Mouse (Mus musculus) Patski (cell line): ENCODE results near the gene Emilin1. TPM values are rescaled to one million over a fixed set of nuclear protein-coding genes. Genes with fewer than 3 reads are reported as not detected.

ENCODE experiments used
- ATAC-seq: fragments of 100-300 bp; one replicate; pipeline ENCODE4 v1.8.0; 2021
- CTCF ChIA-PET: fragments of 350-600 bp; sonication (Branson Sonifier 250); formaldehyde crosslinking; loops from one replicate; lab custom pipeline; 2022; ENCODE audit warnings: inconsistent platforms; lab: Charles Lee
- POLR2A ChIA-PET: fragments of 350-600 bp; sonication (Branson Sonifier 250); formaldehyde crosslinking; loops from one replicate; lab custom pipeline; 2022; ENCODE audit warnings: antibody characterized with exemption, inconsistent platforms; lab: Charles Lee
- DNase-seq: peaks from one replicate; pipeline ENCODE4 v3.0.0-alpha.2; 2011; ENCODE audit warnings: low read depth, low spot score
- H3K27me3 ChIP-seq: fragments of 371-371 bp; one replicate; pipeline ENCODE4 v1.5.1; 2021
- CTCF ChIP-seq: fragments of 100-300 bp; IDR thresholded peaks from one replicate; pipeline ENCODE4 v1.5.1; 2021
- in situ Hi-C: fragments of 300-500 bp; cut with MboI; formaldehyde crosslinking; loops from 3 replicates; pipeline ENCODE4 v1.11.1; 2018; ENCODE audit warnings: low pct_unique_long_range_greater_than_20kb, mixed read lengths
- polyA plus RNA-seq: library from polyadenylated mRNA; unstranded; gene quantifications from one replicate; pipeline ENCODE4 v1.2.3, GENCODE M21; 2021

Gene Emilin1
- polyA plus RNA-seq = 0.30 TPM

DNA sequence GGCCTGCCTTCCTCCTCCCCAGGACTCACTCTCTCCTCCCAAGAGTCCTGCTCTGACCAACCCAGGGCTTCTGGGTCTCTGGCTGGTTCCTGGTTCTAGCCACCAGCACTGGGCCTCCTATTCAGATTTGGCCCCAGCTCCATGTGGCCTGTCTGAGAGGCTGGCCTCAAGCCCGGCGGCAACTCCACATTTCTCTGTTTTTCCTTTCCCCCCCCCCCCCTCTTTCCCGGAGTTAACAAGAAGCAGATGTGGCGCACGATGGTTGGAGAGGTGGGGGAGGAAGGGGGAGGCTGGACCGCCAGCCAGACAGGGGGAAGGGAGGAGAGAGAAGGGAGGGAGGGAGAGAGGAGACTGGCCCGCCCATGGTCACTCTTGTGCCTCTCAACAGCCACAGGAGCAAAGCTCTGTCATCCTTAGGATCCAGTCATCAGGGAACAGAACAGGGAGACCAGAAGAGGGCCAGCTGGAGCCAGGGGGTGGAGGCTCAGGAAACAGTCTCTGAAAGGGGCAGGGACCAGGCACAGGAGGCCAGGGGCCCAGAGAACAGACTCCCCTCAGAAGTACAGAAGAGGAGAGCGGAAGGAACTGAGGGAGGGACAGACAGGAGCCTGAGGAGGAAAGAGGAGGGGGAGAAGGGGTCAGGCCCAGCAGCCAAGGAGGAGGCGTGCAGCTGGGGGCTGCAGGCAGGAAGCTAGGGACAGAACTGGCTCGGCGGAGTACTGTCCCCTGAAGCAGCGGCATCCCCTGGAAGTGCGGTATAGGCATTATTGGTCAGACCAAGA, at the start of gene Emilin1:
Gene Emilin1 (plus strand): TSS at position 343 of the 782 bp plus-strand sequence.
- H3K27me3 ChIP-seq = no peaks in the 10 kb centered on the region
- DNase-seq = no peak
- in situ Hi-C loops = loop anchor here (10.0 kb wide), 1 partner anchor 198 kb away; the partner anchor contains the start of gene Dpysl5
- ChIA-PET POLR2A (interaction anchor here (0.6 to 1.4 kb wide), 2 partner anchors 22 to 88 kb away, joined by 3 to 4 read pairs; no protein-coding TSS in a partner anchor), CTCF (interaction anchor here (1.4 to 5.0 kb wide), 2 partner anchors 17 to 107 kb away, joined by 4 to 24 read pairs; no protein-coding TSS in a partner anchor)
- ATAC-seq = no peak
- no peak for TF ChIP-seq CTCF

DNA sequence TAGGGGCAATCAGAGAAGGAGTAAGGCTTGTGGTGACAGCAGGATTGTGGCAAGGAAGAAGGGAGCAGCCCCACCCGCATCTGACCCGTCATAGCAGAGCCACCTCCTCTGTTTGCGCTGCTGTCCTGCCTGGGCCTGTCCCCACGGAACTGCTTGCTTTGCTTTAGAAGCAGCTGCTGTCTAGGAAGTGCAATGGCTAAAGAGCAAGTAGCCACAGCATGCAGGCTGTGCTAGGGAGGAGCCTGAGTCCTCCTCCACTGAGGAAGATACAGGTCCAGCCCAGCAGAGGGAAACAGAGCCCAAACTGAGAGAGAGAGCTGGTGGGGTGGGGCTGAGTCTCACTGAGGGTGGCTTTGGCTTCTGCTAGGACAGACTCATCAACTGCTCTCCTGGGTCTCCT, 49.4 kb upstream of the Emilin1 start:
- CTCF ChIA-PET = no interaction called here
- DNase-seq (no peak), ATAC-seq (peak; percentile 23)
- H3K27me3 ChIP-seq = no peaks in the 10 kb centered on the region
- POLR2A ChIA-PET = interaction anchor here (1.6 kb wide), 1 partner anchor 8 kb away, joined by 3 read pairs; no protein-coding TSS in a partner anchor
- TF ChIP-seq CTCF = no peak
- in situ Hi-C loops = loop anchor here (10.0 kb wide), 1 partner anchor 49 kb away; the partner anchor contains the start of gene Mapre3

DNA sequence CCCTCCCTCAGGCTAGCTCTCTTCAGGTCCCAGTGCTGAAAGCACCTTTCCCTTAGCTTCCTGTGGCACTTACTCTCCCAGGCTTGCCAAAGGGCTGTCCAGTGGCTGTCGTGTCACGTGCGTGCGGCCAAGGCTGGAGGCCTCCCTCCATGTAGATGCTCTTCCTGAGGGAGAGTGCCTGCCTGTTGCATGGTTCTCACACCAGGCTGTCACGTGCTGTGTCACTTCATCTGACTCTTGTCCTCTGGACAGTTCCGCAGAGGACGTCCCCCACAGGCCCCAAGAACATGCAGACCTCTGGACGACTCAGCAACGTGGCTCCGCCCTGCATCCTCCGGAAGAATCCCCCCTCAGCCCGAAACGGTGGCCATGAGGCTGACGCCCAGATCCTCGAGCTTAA, 48.9 kb upstream of the Emilin1 start:
- CTCF ChIA-PET = no interaction called here
- DNase-seq = no peak
- in situ Hi-C loops = loop anchor here (10.0 kb wide), 1 partner anchor 50 kb away; the partner anchor contains the start of gene Mapre3
- POLR2A ChIA-PET = interaction anchor here (1.6 kb wide), 1 partner anchor 8 kb away, joined by 3 read pairs; no protein-coding TSS in a partner anchor
- no peaks in the 10 kb centered on the region for H3K27me3 ChIP-seq
- ATAC-seq = no peak
- no peak for TF ChIP-seq CTCF

DNA sequence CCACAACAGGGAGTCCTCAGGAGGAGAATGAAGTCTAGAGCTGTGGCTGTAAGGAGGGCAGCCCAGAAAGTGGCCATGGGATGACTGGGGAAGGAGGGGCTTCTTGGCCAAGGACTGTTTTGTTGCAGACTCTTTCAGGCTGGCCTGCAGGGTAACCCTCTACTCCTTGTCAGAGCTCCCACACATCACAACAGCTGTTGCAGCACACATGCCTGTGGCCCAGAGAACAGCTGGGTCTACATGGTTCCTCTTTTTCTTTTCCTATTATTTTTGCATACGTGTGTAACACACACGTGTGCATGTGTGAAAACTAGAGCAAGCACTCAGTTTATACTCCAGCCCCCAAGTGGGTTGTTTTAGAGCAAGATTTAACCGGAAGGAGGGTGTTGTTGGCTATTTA, 46.3 kb upstream of the Emilin1 start:
- in situ Hi-C loops = loop anchor here (10.0 kb wide), 1 partner anchor 52 kb away; the partner anchor contains the start of gene Mapre3
- ChIA-PET CTCF (no interaction called here), POLR2A (no interaction called here)
- ATAC-seq = no peak
- H3K27me3 ChIP-seq = no peaks in the 10 kb centered on the region
- no peak for TF ChIP-seq CTCF
- no peak for DNase-seq

DNA sequence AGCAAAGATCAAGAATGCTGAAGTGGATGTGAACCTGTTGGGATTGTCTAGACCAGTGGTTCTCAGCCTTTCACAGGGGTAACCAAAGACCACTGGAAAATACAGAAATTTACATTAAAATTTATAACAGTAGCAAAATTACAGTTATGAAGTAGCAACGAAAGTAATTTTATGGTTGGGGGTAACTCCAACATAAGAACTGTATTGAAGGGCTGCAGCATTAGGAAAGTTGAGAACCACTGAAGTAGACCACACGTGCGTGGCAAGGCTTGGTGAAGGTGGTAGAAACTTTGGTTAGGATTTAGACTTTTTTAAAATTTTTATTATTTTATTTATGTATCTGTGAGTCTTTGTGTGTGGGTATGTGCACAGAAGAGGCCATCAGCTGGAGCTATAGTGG, 45.5 kb upstream of the Emilin1 start, which contains the start of gene Tmem214:
Gene Tmem214 (plus strand): TSS at position 301 of the 400 bp plus-strand sequence.
- POLR2A ChIA-PET = interaction anchor here (2.6 kb wide), 1 partner anchor 13 kb away, joined by 6 read pairs; no protein-coding TSS in a partner anchor
- in situ Hi-C loops = loop anchor here (10.0 kb wide), 1 partner anchor 53 kb away; the partner anchor contains the start of gene Mapre3
- CTCF ChIA-PET = no interaction called here
- no peak for TF ChIP-seq CTCF
- H3K27me3 ChIP-seq = no peaks in the 10 kb centered on the region
- no peak for ATAC-seq
- no peak for DNase-seq

DNA sequence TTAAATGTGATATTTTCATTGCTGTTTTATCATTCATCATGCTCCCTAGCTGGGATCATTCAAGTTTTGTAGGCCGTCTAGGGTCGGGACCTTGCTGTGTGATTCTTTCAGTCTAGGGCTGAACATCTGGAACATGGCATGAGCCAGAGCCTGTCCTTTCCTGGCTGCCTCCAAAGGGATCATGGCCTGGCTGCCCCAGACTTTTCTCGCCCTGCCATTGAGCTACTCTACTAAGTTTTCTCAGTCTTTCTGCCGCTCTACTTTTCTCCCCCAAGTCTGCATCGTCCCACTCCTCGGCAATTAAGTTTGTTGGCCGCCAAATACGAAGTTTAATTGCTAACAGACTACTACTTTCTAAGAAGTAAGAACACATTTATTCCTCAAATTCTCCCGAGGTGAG, 44.2 kb upstream of the Emilin1 start:
- H3K27me3 ChIP-seq = no peaks in the 10 kb centered on the region
- CTCF ChIA-PET = interaction anchor here (1.2 to 1.4 kb wide), 4 partner anchors 11 to 47 kb away, joined by 3 to 4 read pairs (median 3); no protein-coding TSS in a partner anchor
- POLR2A ChIA-PET = interaction anchor here (1.1 to 2.6 kb wide), 3 partner anchors 10 to 17 kb away, joined by 3 to 6 read pairs (median 3); no protein-coding TSS in a partner anchor
- no peak for TF ChIP-seq CTCF
- DNase-seq (no peak), ATAC-seq (no peak)
- in situ Hi-C loops = loop anchor here (10.0 kb wide), 1 partner anchor 54 kb away; the partner anchor contains the start of gene Mapre3

DNA sequence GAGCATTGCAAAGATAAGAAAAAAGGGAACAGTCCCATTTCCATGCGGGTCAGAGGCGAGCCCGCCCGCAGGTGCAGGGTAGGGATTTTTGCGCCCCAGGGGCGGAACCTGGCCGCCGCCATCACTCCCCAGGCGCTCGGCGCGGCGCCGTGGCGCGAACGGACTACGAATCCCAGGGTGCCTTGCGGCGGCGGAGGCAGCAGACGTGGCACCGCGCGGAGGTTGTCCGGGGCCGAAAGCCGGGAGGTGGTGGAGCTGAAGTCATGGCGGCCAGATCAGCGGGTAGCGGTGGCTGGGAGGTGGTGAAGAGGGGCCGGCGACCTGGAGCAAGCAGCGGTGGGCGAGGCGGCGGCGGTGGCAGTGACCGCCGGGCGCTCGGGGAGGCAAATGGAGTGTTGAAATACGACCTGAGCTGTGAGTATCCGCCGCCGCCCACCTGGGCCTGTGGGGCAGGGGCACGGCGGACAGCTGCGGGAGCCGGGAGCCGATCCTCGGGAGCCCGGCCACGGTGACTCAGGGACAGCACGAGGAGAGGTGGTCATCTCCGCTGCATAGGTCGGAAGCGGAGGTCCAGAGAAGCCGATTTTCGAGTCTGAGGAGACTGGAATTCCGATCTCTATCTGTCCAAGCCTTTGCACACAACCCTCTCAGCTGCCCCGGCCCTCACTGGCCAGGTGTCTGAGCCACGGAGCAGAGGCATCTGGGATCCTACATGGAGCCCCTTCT, 43.6 kb upstream of the Emilin1 start:
- ATAC-seq (peak; percentile 82), DNase-seq (no peak)
- CTCF ChIA-PET = interaction anchor here (1.2 to 1.4 kb wide), 4 partner anchors 10 to 46 kb away, joined by 3 to 4 read pairs (median 3); no protein-coding TSS in a partner anchor
- no peaks in the 10 kb centered on the region for H3K27me3 ChIP-seq
- no peak for TF ChIP-seq CTCF
- in situ Hi-C loops = loop anchor here (10.0 kb wide), 1 partner anchor 55 kb away; the partner anchor contains the start of gene Mapre3
- POLR2A ChIA-PET = interaction anchor here (0.8 to 2.6 kb wide), 5 partner anchors 10 to 20 kb away, joined by 3 to 6 read pairs (median 3); no protein-coding TSS in a partner anchor

DNA sequence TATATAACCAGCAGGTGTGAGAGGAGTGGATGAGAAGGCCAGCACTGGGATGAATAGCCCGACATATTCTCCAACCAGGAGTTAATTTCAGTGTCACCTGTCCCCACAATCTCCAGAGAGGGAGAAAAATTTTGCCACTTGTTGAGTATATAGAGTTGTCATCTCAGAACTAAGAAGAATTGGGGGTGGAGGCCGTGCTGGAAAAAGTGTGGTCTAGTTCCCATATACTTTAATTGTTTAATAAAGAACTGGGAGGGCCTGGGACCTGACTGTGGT, 43.1 kb upstream of the Emilin1 start:
- ChIA-PET POLR2A (interaction anchor here (0.8 to 2.6 kb wide), 5 partner anchors 10 to 19 kb away, joined by 3 to 6 read pairs (median 3); no protein-coding TSS in a partner anchor), CTCF (interaction anchor here (1.2 to 1.4 kb wide), 2 partner anchors 10 to 30 kb away, joined by 3 to 4 read pairs; no protein-coding TSS in a partner anchor)
- DNase-seq (no peak), ATAC-seq (no peak)
- TF ChIP-seq CTCF = no peak
- no peaks in the 10 kb centered on the region for H3K27me3 ChIP-seq
- in situ Hi-C loops = no loop called here

DNA sequence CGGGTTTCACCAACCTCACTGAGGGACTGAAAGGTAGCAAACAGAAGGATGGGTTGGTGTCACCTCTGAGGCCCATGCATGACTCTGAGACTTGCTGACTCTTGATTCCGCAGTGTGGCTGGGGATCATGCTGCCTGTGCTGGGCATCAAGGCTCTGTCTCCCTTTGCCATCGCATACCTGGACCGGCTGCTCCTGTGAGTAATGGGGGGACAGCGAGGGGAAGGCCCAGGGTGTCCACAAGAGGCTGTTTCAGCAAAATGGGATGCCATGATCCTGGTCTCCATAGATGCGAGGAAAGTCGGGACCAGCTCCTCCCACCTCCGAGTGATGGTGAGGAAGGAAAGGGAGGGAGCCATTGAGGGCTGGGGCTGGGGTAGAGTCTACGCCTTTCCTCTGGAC, 40.6 kb upstream of the Emilin1 start:
- H3K27me3 ChIP-seq = no peaks in the 10 kb centered on the region
- ChIA-PET CTCF (interaction anchor here (0.9 to 1.5 kb wide), 2 partner anchors 17 to 18 kb away, joined by 3 read pairs; no protein-coding TSS in a partner anchor), POLR2A (no interaction called here)
- DNase-seq (no peak), ATAC-seq (no peak)
- in situ Hi-C loops = no loop called here
- no peak for TF ChIP-seq CTCF
